Mouse (Mus musculus) C2C12 (cell line): ENCODE results near the gene Xylt1. TPM values are rescaled to one million over a fixed set of nuclear protein-coding genes. Genes with fewer than 3 reads are reported as not detected.

Experiments used
- H3K27me3 ChIP-seq: one replicate; pipeline ENCODE4 v1.6.1; 2011; ENCODE audit not compliant: control insufficient read depth, insufficient read depth, insufficient read length
- H3K36me3 ChIP-seq: one replicate; pipeline ENCODE4 v1.6.1; 2011; ENCODE audit not compliant: control insufficient read depth, insufficient read depth
- H3K4me3 ChIP-seq: one replicate; pipeline ENCODE4 v1.5.1; 2011; ENCODE audit warnings: mild to moderate bottlenecking, control low read depth; ENCODE audit not compliant: poor library complexity, insufficient read depth, severe bottlenecking
- H3K79me2 ChIP-seq: one replicate; pipeline ENCODE4 v1.6.1; 2011; ENCODE audit not compliant: control insufficient read depth, insufficient read depth
- H3K79me3 ChIP-seq: one replicate; pipeline ENCODE4 v1.6.1; 2011; ENCODE audit warnings: low read depth, control low read depth
- H3ac ChIP-seq: one replicate; pipeline ENCODE3; 2011; ENCODE audit warnings: low read depth; ENCODE audit not compliant: control insufficient read depth, insufficient read length
- CEBPB ChIP-seq: IDR thresholded peaks from one replicate; pipeline ENCODE4 v1.6.1; 2011; ENCODE audit warnings: low read depth, mild to moderate bottlenecking, control low read depth, moderate library complexity
- CTCF ChIP-seq: IDR thresholded peaks from one replicate; pipeline ENCODE4 v1.5.1; 2011; ENCODE audit not compliant: control insufficient read depth, insufficient read depth, insufficient read length
- FOSL1 ChIP-seq: IDR thresholded peaks from one replicate; pipeline ENCODE4 v1.8.0; 2011; ENCODE audit warnings: mild to moderate bottlenecking, low read length; ENCODE audit not compliant: poor library complexity, insufficient read depth, severe bottlenecking
- MAX ChIP-seq: IDR thresholded peaks from one replicate; pipeline ENCODE4 v1.6.1; 2011; ENCODE audit warnings: mild to moderate bottlenecking, control low read depth
- MYOD1 ChIP-seq: IDR thresholded peaks from one replicate; pipeline ENCODE4 v1.6.1; 2011; ENCODE audit warnings: low read depth; ENCODE audit not compliant: control insufficient read depth, insufficient read length
- MYOG ChIP-seq: IDR thresholded peaks from one replicate; pipeline ENCODE4 v1.6.1; 2011; ENCODE audit not compliant: control insufficient read depth, insufficient read length; ENCODE audit errors: extremely low read depth
- USF1 ChIP-seq: IDR thresholded peaks from one replicate; pipeline ENCODE4 v1.6.1; 2011; ENCODE audit warnings: low read depth, mild to moderate bottlenecking, control low read depth, moderate library complexity
- polyA plus RNA-seq: library from polyadenylated mRNA; unstranded; fragments of >200 nt; fragmentation: generic; extraction: Trizol; gene quantifications from one replicate; pipeline ENCODE4 v1.2.1, GENCODE M21; 2012; ENCODE audit warnings: missing spikeins

Gene Xylt1
- polyA plus RNA-seq, 1 experiment = not detected

DNA sequence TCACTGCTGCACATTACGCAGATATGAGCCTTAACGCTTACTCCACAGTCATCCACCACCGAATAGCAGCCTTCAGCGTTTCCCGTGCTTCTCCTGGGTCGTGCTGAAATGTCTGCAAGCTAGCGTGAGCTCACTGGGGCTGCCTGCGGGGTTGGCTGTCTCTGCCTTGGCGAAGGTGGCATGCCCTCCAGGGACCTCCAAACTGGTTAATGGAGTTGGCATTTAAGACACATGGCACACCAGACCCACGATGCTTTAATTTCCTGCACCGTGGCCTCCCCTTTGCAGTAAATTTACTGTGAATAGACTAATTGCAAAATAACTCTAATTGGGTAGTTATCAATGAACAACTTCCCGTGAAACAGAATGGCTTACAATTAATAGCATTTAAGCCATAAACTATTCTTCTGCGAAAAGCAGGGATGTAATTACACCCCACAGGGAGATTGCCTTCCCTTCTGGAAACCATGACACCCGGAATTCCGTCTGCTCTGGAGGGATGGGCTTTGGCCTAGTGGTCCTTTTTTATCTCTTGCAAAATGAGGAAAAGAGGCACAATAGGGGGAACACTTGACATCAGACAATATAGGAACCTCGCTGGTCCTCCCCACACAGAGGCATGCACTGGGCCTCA lies 170.3 kb downstream of the Xylt1 start:
- H3K36me3 ChIP-seq = no peaks in the 10 kb centered on the region
- no peaks in the 10 kb centered on the region for H3K79me2 ChIP-seq
- no peak overlapping the region for H3ac ChIP-seq
- no peak overlapping the region for H3K4me3 ChIP-seq
- H3K27me3 ChIP-seq = no peaks in the 10 kb centered on the region
- no peak for TF ChIP-seq MAX
- no peak for TF ChIP-seq MYOD1
- TF ChIP-seq FOSL1 = no peak
- TF ChIP-seq CTCF = no peak
- TF ChIP-seq MYOG = no peak
- TF ChIP-seq USF1 = no peak
- no peak for TF ChIP-seq CEBPB
- H3K79me3 ChIP-seq = no peaks in the 10 kb centered on the region

DNA sequence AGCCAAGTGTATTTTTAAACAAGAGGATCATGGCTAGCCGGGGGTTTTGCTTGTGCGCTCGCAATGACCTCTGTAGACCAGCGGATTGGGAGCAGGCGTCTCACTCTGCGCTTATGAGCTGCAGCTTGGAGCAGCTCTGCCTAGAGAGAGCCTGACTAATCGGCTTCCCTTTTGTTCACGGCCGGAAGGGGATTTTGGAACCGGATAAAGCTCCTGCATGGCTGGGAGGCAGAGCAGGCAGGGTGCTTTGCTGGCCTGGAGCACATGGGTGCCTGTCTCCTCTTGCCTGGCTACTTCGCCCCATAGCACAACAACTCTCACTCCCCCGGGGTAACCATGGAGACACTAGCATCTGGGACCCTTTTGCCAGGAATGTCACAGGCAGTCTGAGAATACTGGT lies 172.4 kb downstream of the Xylt1 start:
- no peaks in the 10 kb centered on the region for H3K79me3 ChIP-seq
- H3K27me3 ChIP-seq = no peaks in the 10 kb centered on the region
- TF ChIP-seq CTCF (no peak), MYOG (no peak), FOSL1 (no peak), USF1 (no peak), MYOD1 (no peak), CEBPB (no peak), MAX (no peak)
- H3K36me3 ChIP-seq = no peaks in the 10 kb centered on the region
- H3ac ChIP-seq = no peak overlapping the region
- H3K4me3 ChIP-seq = no peak overlapping the region
- no peaks in the 10 kb centered on the region for H3K79me2 ChIP-seq

DNA sequence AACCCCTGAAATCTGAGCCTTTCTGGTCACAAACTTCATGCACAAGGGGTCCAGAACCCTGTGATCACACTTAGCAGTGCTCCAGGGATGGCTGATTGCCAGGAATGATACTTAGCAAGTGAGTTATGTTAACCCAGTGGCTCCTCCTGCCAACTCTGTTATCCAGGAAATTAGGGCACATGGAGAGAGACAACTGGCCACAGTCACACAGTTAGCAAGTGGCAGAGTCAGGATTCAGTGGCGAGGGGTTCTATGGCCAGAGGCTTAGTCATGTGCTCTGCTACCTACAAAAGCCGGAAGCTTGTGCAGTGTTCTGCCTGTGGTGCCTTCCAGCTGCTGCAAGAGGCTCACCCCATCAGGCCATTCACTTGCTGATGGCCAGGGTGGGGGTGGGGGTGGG lies 175.0 kb downstream of the Xylt1 start:
- no peak overlapping the region for H3ac ChIP-seq
- no peaks in the 10 kb centered on the region for H3K79me3 ChIP-seq
- no peaks in the 10 kb centered on the region for H3K36me3 ChIP-seq
- TF ChIP-seq CEBPB (no peak), MAX (no peak), USF1 (no peak), CTCF (no peak), MYOG (no peak), FOSL1 (no peak), MYOD1 (no peak)
- no peaks in the 10 kb centered on the region for H3K27me3 ChIP-seq
- no peak overlapping the region for H3K4me3 ChIP-seq
- H3K79me2 ChIP-seq = no peaks in the 10 kb centered on the region

DNA sequence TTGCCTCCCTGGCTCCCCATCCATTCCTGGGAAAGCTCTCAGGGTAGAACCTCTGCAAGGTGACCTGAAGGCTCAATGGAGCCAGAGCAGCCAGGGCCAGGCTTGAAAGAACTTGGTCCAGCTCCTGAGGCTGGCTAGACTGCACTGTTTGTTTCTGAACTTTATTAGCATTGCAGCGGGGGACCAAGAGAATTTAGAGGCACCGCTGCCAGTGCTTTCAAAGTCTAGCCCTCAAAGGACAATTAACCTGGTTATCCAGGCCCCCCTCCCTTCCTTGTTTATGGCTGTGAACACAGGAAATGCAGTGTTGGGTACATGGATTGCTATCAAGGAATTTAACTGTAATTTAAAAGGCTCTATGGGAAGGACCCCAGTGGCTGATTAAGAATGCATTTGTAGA lies 177.4 kb downstream of the Xylt1 start:
- no peak overlapping the region for H3K4me3 ChIP-seq
- no peaks in the 10 kb centered on the region for H3K36me3 ChIP-seq
- H3K79me2 ChIP-seq = no peaks in the 10 kb centered on the region
- TF ChIP-seq FOSL1 = no peak
- TF ChIP-seq CEBPB = no peak
- no peak for TF ChIP-seq CTCF
- TF ChIP-seq USF1 = no peak
- TF ChIP-seq MYOD1 = no peak
- TF ChIP-seq MYOG = no peak
- TF ChIP-seq MAX = no peak
- no peak overlapping the region for H3ac ChIP-seq
- H3K27me3 ChIP-seq = no peaks in the 10 kb centered on the region
- no peaks in the 10 kb centered on the region for H3K79me3 ChIP-seq

DNA sequence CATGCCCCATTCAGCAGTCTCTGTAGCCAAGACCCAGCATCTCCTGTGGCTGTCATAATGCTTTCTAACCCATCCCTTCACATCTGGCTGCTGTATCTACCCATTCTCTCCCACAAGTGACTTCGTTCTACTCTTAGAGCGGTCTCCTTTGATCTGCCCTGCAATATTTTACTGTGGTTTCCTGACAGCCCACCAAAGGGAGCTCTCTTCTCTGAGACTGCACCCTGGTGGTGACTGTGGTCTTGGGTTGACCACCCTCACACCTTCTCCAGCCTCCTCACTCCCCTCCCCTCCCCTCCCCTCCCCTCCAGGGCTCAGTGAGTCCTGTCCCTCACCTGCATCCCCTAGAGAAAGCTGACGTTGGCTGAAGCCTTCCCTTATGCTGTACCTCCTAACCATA lies 178.3 kb downstream of the Xylt1 start:
- Histone ChIP-seq H3K27me3 (no peaks in the 10 kb centered on the region), H3K4me3 (no peak overlapping the region), H3ac (no peak overlapping the region), H3K79me3 (no peaks in the 10 kb centered on the region), H3K79me2 (no peaks in the 10 kb centered on the region), H3K36me3 (no peaks in the 10 kb centered on the region)
- TF ChIP-seq MYOG (no peak), MAX (no peak), FOSL1 (no peak), CEBPB (no peak), MYOD1 (no peak), USF1 (no peak), CTCF (no peak)

DNA sequence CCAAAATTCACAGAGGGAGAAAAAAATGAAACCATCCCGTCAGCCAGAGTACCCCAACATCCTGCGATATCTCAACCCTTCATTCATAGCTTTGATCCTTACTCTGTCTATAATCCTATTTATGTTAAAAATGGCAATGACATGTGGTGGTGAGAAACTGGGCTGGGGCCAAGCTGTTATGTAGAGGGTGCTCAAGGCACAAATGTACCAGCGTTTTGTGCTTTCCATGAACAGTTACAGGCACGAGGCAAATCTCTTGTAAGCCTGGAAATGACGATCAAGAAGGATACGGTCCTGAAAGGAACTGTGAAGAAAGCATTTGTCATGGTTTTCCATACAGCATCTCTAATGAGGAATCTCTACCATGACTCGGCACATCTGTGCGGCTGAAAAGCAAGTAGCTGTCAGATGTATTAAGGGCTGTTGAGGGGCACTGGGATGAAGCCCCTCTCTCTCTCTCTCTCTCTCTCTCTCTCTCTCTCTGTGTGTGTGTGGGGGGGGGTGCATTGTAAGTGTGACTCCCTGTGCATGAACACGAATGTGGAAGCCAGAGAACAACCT lies 183.2 kb downstream of the Xylt1 start:
- Histone ChIP-seq H3K4me3 (no peak overlapping the region), H3ac (no peak overlapping the region), H3K36me3 (no peaks in the 10 kb centered on the region), H3K79me2 (no peaks in the 10 kb centered on the region), H3K79me3 (no peaks in the 10 kb centered on the region), H3K27me3 (no peaks in the 10 kb centered on the region)
- TF ChIP-seq CTCF (no peak), FOSL1 (no peak), CEBPB (no peak), MAX (no peak), USF1 (no peak), MYOD1 (no peak), MYOG (no peak)
